Mouse (Mus musculus) telencephalon, adult 2 months (tissue): ENCODE measurements at regions not wholly inside any gene's neighbourhood (a gene's known extent, or its start where the extent isn't known, plus 50 kb on each side); places are given as distances from the start of the nearest gene placed in this dataset.

Experiments used
- DNase-seq: peaks from one replicate; pipeline ENCODE4 v3.0.0-alpha.2; 2011; ENCODE audit warnings: low read depth, low spot score

- peak; percentile 29 for DNase-seq
Measured at GRCm38 (mm10) chr3:43783000-43783588, 1595.1 kb upstream of the Pcdh10 start.

GRCm38 (mm10) chr3:43784170-43784569 lies 1594.0 kb upstream of the Pcdh10 start:
- no peak for DNase-seq
